Mouse (Mus musculus): ENCODE results near the gene Def8. TPM values are rescaled to one million over a fixed set of nuclear protein-coding genes. Genes with fewer than 3 reads are reported as not detected.
"Not testable (repeated sequence)": the region's sequence is repeated elsewhere in the genome, so short reads cannot be mapped to it uniquely, and the experiment has no call there.

Gene Def8
- total and polyA plus RNA-seq, 3 experiments: 17.9 to 22.4 (median 19.9) TPM

- in situ Hi-C loops (cut with MboI; ENCODE audit: low pct_ligation_motif_present, low pct_unique_long_range_greater_than_20kb, low sequenced_read_pairs); dilution Hi-C loops (cut with MboI; ENCODE audit: extremely low pct_ligation_motif_present, extremely low pct_unique_long_range_greater_than_20kb, low sequenced_read_pairs): not testable (repeated sequence)
- H3K9me3 ChIP-seq (replicated peaks; ENCODE audit: low read length): peaks cover 45% of the 10 kb centered on the region
Measured at GRCm38 (mm10) chr8:123433241-123433974, 10.1 kb downstream of the Def8 start.

GRCm38 (mm10) chr8:123441788-123442187 is 18.5 kb downstream of the Def8 start:
- TF ChIP-seq NRF1 (IDR thresholded peaks at IDR 0.05; ENCODE audit: low read depth, low read length) (no peak), PAX5 (IDR thresholded peaks at IDR 0.05; ENCODE audit: low read length) (no peak), ETS1 (conservative IDR thresholded peaks at IDR 0.05; ENCODE audit: low read depth, low read length) (no peak), ZMIZ1 (IDR thresholded peaks at IDR 0.05; ENCODE audit: low read depth, low read length) (no peak), MAFK (IDR thresholded peaks at IDR 0.05; ENCODE audit: insufficient replicate concordance, low read length) (no peak), MAX (IDR thresholded peaks at IDR 0.05; ENCODE audit: low read length) (no peak), RAD21 (IDR thresholded peaks at IDR 0.05; ENCODE audit: low read depth, low read length) (no peak), UBTF (IDR thresholded peaks at IDR 0.05; ENCODE audit: low read depth, low read length) (no peak), BHLHE40 (IDR thresholded peaks at IDR 0.05; ENCODE audit: low read depth, low read length) (no peak), SMC3 (IDR thresholded peaks at IDR 0.05; ENCODE audit: low read depth, low read length) (no peak), RCOR1 (conservative IDR thresholded peaks at IDR 0.05; ENCODE audit: low read depth, low read length) (no peak), USF2 (conservative IDR thresholded peaks at IDR 0.05; ENCODE audit: low read depth, low read length) (no peak), JUND (conservative IDR thresholded peaks at IDR 0.05; ENCODE audit: low read depth, low read length) (no peak), TBP (conservative IDR thresholded peaks at IDR 0.05; ENCODE audit: low read depth, low read length) (no peak), IRF4 (IDR thresholded peaks at IDR 0.05; ENCODE audit: low read depth, low read length) (no peak), NELFE (IDR thresholded peaks at IDR 0.05; ENCODE audit: low read depth, low read length) (no peak), POLR2A (IDR thresholded peaks at IDR 0.05; ENCODE audit: low read depth, low read length) (no peak), HCFC1 (IDR thresholded peaks at IDR 0.05; ENCODE audit: low read depth, low read length) (no peak), POLR2AphosphoS2 (IDR thresholded peaks at IDR 0.05; ENCODE audit: low read depth, low read length) (no peak)
- no peaks in the 10 kb centered on the region for H3K79me2 ChIP-seq (replicated peaks; ENCODE audit: control insufficient read depth, extremely low read depth, insufficient read depth, poor library complexity, severe bottlenecking)
- peaks cover 11% of the 10 kb centered on the region for H3K9me3 ChIP-seq (replicated peaks; ENCODE audit: low read length)
- H3K4me3 ChIP-seq (replicated peaks in 1 of 3; ENCODE audit: low read depth in 2 of 3, low read length in 2 of 3, poor library complexity in 1 of 3): no peak overlapping the region
- H3K36me3 ChIP-seq (replicated peaks in 1 of 2; ENCODE audit: control insufficient read depth in 1 of 2, insufficient read depth in 1 of 2, low read length in 1 of 2): peaks cover 0 to 10% of the 10 kb centered on the region in 2 experiments
- H3K4me1 ChIP-seq (ENCODE audit: control insufficient read depth in 1 of 2, insufficient read depth in 2 of 2): peaks cover 10 to 13% of the 10 kb centered on the region in 2 experiments
- no peak for DNase-seq (ENCODE audit: extremely low read depth)
- dilution Hi-C loops (cut with MboI; ENCODE audit: extremely low pct_ligation_motif_present, extremely low pct_unique_long_range_greater_than_20kb, low sequenced_read_pairs): no loop called here
- no peaks in the 10 kb centered on the region for H3K27me3 ChIP-seq (replicated peaks)
- in situ Hi-C loops (cut with MboI; ENCODE audit: low pct_ligation_motif_present, low pct_unique_long_range_greater_than_20kb, low sequenced_read_pairs): no loop called here
- no peak overlapping the region for H3K27ac ChIP-seq (ENCODE audit: insufficient read depth, low read depth)
- H3K9ac ChIP-seq (ENCODE audit: insufficient read depth, low read depth): no peak overlapping the region
- no peak overlapping the region for H3K4me2 ChIP-seq (ENCODE audit: insufficient read depth, low read depth, poor library complexity, severe bottlenecking)

More at GRCm38 (mm10) chr8:123433241-123433974, 10.1 kb downstream of the Def8 start:
- TF ChIP-seq TCF12 (IDR thresholded peaks at IDR 0.05; ENCODE audit: low read depth, low read length): peak; percentile 47; the same call in 1 of the 2 replicates
- peak; percentile 62; the same call in 1 of the 2 replicates for TF ChIP-seq SIN3A (IDR thresholded peaks at IDR 0.05; ENCODE audit: low read length)
- 0 out of 2 replicates have a peak, but pooled peaks have one; percentile 8 for TF ChIP-seq KAT2A (IDR thresholded peaks at IDR 0.05; ENCODE audit: insufficient replicate concordance, low read length)
- TF ChIP-seq SMC3 (IDR thresholded peaks at IDR 0.05; ENCODE audit: low read depth, low read length): peak; percentile 5; the same call in 1 of the 2 replicates
- peak; percentile 84 for TF ChIP-seq ZMIZ1 (IDR thresholded peaks at IDR 0.05; ENCODE audit: low read depth, low read length)
- TF ChIP-seq NELFE (IDR thresholded peaks at IDR 0.05; ENCODE audit: low read depth, low read length): peak; percentile 32; the same call in 1 of the 2 replicates
- peak; percentile 96 for TF ChIP-seq CHD1 (IDR thresholded peaks at IDR 0.05; ENCODE audit: low read depth, low read length)
- TF ChIP-seq POLR2AphosphoS2 (IDR thresholded peaks at IDR 0.05; ENCODE audit: low read depth, low read length): peak; percentile 95
- peak; percentile 63 for TF ChIP-seq POLR2A (IDR thresholded peaks at IDR 0.05; ENCODE audit: low read depth, low read length)
- H3K27ac ChIP-seq (ENCODE audit: insufficient read depth, low read depth): peak overlapping the region; percentile 83
- H3K4me2 ChIP-seq (ENCODE audit: insufficient read depth, low read depth, poor library complexity, severe bottlenecking); H3K27me3 ChIP-seq (replicated peaks); H3K4me1 ChIP-seq (ENCODE audit: control insufficient read depth in 1 of 2, insufficient read depth in 2 of 2): not testable (repeated sequence)
- peak overlapping the region; percentile 50 to 65 (median 59) for H3K4me3 ChIP-seq (replicated peaks in 1 of 3; ENCODE audit: low read depth in 2 of 3, low read length in 2 of 3, poor library complexity in 1 of 3)
- H3K9ac ChIP-seq (ENCODE audit: insufficient read depth, low read depth): peak overlapping the region; percentile 60
- H3K79me2 ChIP-seq (replicated peaks; ENCODE audit: control insufficient read depth, extremely low read depth, insufficient read depth, poor library complexity, severe bottlenecking): peaks cover 21% of the 10 kb centered on the region; the same call in 1 of the 2 replicates
- peaks cover 18 to 23% of the 10 kb centered on the region in 2 experiments for H3K36me3 ChIP-seq (replicated peaks in 1 of 2; ENCODE audit: control insufficient read depth in 1 of 2, insufficient read depth in 1 of 2, low read length in 1 of 2)
- DNase-seq (ENCODE audit: extremely low read depth): peak; percentile 59
